Mouse (Mus musculus): ENCODE measurements at regions not wholly inside any gene's neighbourhood (a gene's known extent, or its start where the extent isn't known, plus 50 kb on each side); places are given as distances from the start of the nearest gene placed in this dataset.

DNA sequence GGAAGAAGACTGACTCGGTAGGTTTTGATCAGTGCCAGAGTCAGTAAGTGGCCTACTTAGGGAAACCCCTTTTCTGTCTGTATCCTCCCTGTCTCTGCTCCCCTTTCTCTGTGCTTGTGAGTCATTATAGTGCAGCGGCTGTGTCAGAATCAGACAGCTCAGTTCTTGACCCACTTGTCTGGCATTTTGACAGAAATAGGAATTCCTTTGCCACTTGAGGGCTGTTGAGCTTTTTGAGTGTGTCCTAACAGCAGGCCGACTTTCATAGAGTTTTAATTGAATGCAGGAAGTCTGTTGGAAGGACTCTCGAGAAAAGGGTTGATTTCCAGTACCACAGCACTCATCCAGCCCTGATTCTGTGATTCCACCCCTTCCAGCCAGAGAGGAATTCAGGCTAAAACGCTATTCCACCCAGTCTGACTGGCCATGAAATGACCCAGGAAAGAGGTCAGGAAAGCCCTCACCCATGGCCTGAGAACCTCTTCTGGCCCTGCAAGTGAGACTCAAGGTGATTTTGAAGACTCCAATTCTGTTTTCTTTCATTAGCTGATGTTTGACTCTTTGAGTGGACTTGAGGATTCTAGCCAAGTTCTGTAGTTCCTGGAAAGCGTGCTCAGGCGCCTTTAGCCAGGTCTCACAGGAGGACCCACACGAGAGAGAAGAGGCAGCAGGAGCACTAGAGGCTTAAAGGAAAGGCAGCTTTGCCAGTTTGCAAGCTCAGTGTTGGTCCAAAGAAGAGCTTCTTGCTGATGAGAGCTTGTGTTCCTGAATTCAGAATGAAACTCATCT is 95.6 kb upstream of the Opcml start:
- no peak for DNase-seq (ENCODE audit: low spot score in 2 of 2)

DNA sequence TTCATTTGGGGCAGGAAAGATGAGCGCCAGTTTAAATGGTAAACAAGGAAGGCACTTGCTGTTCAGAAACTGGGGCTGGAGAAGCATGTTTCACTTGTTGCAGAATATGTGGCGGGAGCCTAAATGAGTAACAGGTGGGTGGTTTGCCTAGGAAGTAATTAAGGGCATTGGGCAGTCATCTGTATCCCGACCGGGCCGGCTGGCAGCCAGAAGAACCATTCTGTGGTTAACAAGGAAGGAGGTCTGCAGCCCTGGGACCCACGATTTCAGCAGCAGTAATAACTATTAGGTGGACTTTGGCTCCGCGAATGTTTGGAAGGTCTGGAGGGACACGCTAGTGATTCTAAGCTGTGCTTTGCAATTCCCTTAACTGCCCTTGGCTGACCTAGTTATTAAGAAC is 89.0 kb upstream of the Opcml start:
- no peak for DNase-seq (ENCODE audit: low spot score in 2 of 2)

DNA sequence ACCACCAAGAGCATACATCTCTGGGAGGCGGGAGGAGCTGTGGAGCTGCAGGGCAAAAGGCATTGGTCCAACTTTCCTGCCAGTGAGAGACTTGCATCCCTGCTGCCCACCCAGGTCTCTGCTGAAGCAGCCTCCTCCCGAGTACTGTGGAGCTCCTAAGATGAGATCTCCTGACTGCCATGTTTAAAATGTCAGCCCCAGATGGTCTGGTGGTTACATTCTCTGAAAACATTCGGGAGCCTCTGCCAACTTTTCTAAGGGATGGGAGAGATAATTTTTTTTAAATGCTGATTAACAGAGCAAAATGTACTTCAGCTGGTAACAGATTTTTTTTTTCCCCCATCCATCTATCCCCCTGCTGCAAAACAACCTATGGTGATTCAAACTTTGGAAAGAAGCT is 88.4 kb upstream of the Opcml start:
- DNase-seq (ENCODE audit: low spot score in 2 of 2): peak in 1 of 2 experiments; percentile 34

DNA sequence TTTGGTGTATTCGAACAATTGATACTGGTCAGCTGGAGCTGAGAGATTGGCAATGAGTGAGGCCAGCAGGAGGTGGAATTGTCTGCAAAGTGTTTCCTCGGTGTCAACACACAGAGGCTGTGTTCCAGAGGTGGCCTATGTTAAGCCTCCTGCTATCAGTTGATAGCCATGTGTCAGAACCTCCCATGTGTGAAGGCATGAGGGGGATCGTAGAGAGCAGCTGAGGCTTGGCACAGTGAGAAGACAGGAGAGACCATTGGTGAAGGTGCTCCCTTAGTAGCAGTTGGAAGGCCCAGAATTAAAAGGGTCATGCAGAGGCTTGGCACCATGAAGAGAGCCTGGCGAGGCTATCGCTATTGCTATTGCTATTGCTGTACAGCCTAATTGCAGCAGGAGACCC is 86.6 kb upstream of the Opcml start:
- DNase-seq (ENCODE audit: low spot score in 2 of 2): no peak

DNA sequence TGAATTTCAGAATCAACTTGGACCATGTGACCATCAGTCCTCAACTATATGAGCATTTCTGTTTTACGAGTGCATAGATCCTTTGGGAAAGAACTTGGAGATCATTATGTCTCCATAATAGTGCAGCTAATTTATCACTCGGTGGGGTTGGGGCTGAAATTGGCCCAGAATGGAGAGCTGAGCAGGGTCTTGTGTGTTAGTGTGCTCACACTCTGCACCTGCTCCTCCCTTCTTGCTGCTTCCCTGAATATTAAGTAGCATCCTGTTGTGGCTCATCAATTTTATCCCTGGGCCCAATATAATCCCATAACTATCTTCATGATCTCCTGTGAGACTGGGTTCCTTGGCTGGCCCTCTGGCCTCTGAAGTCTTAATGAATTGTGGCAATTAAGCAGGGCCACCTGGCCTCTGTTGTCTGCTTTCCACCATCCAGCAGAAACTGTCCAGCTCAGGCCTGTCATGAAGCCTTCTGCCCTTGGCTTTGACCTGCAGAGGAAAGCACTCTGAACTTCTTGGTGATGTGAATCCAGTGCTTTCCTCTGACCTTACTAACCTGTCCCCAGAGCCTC is 66.7 kb upstream of the Opcml start:
- DNase-seq (ENCODE audit: low spot score in 2 of 2): no peak

DNA sequence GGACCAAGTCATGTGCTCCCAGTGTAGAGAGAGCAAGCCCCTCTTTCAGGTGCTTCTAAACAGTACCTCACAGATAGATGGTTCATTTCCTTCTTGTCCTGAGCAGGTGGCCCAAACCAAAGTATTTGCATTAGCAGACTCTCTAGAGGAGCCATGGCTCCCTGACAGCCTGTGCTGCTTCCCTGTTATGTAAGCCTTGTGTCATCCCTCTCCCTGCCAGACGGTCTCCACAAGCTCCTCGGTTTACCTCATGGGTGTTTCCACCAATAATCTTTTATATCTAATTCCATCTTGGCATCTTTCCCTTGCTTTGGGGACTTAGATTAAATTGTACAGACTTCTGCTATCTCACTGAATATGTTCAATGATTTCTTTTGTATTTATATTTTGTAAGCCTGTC is 66.0 kb upstream of the Opcml start:
- peak; percentile 39 to 56 for DNase-seq (ENCODE audit: low spot score in 2 of 2)

DNA sequence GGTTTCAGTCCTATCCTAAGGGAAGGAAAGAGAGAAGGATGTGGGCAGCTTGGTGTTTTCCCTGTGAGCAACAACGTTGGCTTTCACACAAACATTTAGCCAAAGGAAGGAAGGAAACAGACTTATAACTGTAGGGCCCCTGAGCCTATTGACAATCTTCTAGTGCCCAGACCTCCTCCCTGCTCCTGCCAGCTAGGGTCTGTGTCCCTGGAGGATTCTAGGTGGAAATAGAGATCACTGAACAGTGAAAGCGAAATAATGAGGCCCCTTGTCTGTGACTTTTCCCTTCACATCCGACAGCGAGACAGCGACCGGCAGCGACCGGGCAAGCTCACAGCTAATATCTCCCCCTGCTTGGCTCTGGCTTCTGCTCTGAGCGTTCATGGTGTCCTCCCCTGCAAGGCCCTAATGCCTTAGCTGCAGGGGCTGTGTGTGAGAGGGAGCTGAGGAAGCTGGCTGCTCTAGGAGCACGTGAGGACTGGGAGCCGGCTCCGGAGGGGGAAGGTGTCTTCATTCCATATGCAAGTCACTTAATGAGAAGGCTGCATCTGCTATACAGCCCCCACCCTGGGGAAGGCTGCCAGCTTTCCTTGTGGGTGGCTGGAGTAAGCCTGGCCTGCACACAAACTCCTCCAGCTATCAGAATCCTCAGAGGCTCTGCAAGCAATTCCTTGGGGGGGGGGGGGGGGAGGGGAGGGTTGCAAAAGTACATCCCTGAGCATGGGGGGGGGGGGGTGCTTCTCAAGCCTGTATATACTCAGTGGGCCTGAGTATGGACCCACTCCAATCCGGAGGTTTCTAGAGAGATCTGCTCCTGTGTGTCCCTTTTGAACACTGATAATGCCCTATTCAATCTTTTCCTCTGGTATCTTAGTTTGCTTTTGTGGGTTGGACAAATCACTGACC is 61.7 kb upstream of the Opcml start:
- peak; percentile 91 to 94 for DNase-seq (ENCODE audit: low spot score in 2 of 2)

DNA sequence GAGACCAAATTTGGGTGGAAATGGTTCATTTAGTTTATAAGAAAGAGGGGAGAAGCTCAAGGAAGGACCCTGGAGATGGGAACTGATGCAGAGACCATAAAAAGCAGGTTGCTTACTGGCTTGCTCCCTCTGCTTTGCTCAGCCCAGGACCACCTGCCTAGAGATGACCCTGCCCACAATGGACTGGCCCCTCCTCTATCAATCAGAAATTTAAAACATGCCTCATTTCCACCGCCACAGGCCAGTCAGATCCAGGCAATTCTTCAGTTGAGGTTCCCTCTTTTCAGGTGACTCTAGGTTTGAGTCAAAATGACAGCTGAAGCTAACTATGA is 61.1 kb upstream of the Opcml start:
- no peak for DNase-seq (ENCODE audit: low spot score in 2 of 2)

DNA sequence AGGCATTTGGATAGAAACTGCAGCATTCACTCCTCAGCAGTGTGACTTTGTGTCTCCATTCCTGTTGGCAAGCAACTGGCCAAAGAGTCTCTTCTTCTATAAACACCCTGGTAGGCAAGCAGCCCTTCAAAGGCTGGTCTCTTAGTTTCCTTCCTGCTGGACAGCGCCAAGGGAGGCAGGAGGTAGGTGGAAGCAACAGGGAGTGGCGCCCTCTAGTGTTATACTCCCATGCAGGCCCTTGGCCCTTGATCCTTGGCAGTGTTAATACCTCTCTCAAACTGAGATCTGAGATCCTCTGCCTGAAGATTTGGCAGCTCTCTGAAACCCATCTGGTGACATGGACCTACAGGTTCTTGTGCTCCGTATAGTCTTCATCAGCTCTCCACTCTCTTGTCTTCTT is 51.3 kb upstream of the Opcml start:
- DNase-seq (ENCODE audit: low spot score in 2 of 2): peak in 1 of 2 experiments; percentile 37

Data from right cerebral cortex, postnatal 10 days (tissue).